Mouse (Mus musculus) lung, adult 2 months (tissue): ENCODE results near the gene Rbbp5.

Source experiments
- CTCF ChIP-seq: fragments of 200-500 bp; IDR thresholded peaks from 2 replicates; pipeline ENCODE4 v1.5.1; 2011; ENCODE audit warnings: mild to moderate bottlenecking, low read length, control low read depth; ENCODE audit not compliant: insufficient read depth
- POLR2A ChIP-seq: fragments of 200-500 bp; IDR thresholded peaks from 2 replicates; pipeline ENCODE4 v1.6.1; 2011; ENCODE audit warnings: low read depth, mild to moderate bottlenecking, control low read depth, low read length, borderline replicate concordance; ENCODE audit errors: extremely low read depth

DNA sequence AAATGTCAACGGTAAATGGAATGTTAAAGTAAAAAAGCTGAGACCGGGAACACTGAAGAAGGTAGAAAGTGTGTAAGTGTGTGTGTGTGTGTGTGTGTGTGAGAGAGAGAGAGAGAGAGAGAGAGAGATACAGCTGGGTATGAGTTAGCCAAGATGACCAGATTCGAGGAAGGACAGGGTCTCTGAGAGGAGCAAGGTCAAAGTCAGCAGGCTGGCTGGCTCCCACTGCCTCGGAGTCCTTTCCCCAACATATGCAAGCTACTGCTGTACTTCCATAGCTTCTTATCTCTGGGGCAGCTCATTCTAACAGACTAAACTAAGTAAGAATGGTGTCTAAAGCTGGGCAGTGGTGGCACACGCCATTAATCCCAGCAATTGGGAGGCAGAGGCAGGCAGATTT is 5.7 kb upstream of the Rbbp5 start:
- TF ChIP-seq POLR2A (no peak), CTCF (no peak)
